Mouse (Mus musculus) adrenal gland, adult (tissue): ENCODE results near the gene Tsga10.

Source experiments
- DNase-seq, 2 experiments: peaks; one replicate each; pipeline ENCODE4 v3.0.0; 2022 to 2023; ENCODE audit warnings: low spot score in 1 of 2; ENCODE audit not compliant: inconsistent age in 2 of 2

Tsga10 gene

DNA sequence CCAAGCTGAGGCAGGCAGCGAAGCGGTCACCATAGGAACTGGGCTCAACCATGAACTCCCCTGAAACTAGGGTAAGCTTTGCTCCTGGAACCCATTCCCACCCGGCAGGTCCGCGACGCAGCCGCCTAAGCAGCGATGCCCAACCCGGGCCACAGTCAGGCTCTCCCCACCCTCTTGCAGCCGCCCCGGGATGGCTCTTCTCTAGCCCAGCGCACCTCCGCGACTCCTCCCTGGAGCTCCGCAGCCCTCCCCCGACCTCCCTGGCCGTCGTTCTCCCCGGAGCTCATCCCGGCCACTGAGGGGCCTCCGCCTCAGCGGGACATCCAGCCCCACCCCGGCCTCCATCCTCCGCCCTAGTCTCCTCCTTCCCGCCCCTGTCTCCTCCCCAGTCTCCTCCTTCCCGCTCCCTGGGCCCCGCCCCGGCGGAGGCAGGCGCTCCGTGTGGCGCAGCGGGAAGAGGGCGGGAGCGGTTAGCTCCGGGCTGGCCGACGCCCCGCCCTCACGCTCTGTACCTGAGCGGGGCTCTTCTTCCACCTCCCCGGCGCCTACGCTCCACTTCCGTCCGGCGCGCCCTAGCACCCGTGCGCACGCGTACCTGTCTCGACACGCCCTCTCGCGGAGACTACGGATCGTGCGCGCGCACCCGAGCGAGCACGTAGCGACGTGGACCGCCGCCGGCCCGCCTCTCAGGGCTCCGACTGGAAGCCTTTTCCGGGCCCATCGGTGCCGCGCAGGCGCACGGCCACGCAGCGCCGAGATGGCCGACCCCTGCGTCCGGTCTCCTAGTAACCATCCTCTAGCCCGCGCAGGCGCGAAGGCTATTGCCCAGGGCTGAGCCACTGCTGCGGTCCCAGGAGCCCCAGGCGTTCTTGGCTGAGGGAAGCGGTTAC, 1.5 kb downstream of the Tsga10 start:
- DNase-seq: peak; percentile 100

DNA sequence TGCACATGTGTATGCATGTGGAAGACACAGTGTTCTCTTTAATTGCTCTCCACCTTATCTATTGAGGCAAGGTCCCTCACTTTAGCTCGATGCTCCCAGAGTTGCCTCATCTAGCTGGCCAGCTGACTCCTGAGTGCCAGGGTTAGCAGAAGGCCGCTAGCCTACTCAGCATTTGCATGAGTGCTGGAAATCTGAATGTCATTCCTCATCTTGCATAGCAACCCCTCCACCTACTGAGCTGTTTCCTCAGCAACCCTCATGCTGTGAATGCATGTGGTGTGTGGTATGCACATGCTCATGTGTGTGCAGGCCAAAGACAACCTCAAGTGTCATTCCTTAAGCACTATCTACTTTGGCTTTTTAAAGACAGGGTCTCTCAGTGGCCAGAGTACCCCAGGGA, 15.5 kb downstream of the Tsga10 start:
- DNase-seq: peak in 1 of 2 experiments; percentile 36

DNA sequence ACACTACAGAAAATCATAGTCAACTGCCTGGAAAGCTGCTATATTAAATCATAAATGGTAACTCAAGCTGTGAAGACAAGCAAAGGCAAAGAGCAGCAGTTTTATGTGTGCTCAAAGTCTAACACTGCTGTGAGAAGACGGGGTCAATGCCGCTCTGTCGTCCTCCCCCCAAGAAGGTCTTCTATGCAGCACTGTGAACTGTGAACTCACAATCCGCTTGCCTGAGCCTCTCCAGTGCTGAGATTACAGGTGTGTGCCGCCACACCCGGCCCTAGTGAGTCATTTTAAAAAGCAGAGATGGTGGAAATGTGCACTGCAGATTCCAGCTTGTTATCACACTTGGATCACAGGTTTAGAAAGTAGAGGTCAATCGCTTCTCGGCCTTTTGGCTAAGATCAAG, 19.4 kb downstream of the Tsga10 start:
- no peak for DNase-seq

DNA sequence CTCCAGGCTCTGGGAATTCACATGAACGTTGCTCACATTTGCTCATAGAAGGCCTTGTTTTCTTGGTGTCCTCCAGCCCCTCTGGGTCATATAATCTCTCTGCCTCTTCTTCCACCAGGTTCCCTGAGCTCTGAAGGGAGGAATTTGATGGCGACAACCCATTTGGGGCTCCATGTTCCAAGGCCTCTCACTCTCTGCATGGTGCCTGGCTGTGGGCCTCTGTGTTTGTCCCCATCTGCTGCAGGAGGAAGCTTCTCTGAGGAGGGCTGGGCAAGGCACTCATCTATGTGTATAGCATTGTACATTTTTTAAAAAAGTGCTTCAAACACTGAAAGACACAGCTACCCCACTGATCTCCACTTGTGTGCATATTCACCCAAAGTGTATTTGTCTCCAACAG, 34.5 kb downstream of the Tsga10 start:
- no peak for DNase-seq

DNA sequence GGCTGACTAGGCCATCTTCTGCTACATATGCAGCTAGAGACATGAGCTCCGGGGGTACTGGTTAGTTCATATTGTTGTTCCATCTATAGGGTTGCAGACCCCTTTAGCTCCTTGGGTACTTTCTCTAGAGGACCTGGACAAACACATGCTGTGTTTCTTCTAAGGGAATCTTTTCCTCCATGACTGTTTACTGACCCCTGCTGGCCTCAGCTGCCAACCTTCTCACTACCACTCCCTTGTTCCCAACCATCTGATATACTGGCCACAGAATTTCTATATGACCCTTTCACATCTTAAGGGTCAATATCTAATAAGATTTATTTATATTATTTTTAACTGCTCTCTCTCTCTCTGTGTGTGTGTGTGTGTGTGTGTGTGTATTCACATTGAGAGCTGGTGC, 63.9 kb downstream of the Tsga10 start:
- peak in 1 of 2 experiments; percentile 50 for DNase-seq

DNA sequence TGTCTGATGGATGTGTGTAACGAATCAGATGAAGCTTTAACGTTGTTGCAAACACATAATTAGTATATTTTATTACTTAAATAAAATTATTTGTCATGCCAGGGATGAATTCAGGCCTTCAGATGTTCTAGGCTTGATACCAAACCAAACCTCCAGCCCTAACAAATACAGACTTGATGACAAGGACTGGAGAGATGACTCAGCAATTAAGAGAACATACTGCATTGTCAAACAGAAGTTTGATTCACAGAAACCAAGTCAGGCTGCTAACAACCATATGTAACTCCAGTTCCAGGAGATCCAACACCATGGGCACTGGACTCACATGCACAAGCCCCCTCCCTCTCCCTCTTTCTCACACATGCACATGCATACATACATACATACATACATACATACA, 65.9 kb downstream of the Tsga10 start:
- no peak for DNase-seq

DNA sequence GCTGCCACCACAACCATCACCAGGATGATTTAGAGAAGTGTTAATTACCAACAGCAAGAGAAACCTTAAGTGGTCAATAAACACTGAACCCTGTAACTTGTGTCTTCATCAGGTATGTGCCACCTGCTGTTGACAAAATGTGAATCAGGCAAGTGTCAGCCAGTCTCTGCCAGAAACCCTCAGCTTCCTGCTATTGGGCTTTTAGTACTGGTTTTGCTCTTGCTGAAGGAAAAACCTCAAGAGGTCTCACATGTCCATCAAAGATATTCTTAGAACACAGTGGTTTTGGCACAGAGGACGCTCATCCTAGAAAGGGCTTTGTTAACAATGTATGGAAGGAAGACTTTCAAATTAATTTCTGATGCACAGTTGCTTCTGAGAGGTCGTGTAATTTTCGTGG, 66.7 kb downstream of the Tsga10 start:
- DNase-seq: no peak

DNA sequence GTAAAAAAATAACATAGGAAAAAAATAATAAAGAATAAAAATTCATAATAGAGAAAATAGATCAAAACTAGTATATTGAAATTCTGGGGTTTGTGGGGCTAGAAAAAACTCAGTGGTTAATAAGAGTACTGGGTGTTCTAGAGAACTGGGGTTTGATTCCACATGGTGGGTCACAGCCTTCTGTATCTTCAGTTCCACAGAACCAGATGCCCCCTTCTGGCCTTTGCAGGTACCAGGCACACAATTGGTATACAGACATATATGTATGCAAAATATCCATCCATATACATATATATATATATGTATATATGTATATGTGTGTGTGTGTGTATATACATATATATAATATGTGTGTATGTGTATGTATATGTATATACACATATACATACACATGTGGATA, 106.8 kb downstream of the Tsga10 start:
- DNase-seq: no peak

DNA sequence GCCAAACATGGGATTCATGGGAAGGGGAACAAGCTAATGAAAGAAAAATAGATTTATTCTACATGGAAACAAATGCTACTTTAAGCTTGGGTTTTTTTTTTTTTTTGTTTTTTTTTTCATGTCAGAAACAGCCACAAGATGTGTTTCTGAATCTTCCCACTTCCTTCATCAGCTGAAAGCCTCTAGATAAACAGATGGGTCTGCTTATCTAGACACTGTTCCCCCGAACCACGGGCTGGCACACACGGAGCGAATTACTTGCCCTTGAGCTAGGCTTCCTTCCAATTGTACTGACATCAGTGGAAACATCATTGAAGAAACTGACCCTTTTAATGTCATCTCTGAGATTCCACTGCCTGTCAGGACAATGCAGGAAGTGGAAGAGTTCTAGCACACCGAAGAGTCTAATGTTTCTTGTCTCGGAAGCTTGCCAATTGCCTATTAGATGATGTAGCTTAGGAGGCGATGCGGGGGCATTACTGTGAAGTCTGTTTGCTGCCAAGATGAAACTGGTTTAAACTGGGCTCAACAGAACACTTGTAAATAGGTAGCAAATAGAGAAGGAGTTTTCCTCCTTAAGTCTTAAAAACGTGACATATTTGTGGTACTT, 121.5 kb downstream of the Tsga10 start:
- no peak for DNase-seq

DNA sequence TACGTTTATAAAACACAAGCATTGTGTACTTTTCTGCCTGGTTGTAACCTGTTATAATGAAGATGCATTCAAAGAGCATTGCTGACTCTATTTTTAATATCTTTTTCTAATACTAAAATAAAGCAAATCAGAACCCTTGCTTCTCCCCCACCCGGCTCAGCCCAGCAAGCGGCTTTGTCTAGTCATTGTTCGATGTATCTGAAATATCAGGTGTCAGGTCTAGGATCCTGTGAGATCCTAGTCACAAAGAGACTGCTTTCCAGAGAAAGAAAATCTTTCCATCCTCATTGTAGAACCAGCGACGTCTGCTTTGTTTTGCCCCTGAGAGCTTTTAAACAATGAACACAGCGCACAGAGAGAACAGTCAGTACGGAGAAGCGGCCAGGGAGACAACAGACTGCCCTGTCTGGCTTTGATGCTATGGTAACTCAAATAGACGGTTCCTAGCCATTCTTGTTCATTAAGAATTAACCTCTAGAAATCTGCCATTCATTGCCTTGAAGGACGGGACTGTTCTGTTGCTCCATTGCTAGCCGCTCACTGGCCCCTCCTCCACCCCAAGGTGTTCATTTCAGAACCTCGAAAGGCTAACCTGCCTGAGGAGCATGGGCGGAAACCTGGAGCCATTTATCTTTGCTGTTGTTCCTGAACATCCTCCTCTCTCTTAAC, 123.5 kb downstream of the Tsga10 start:
- DNase-seq: no peak

DNA sequence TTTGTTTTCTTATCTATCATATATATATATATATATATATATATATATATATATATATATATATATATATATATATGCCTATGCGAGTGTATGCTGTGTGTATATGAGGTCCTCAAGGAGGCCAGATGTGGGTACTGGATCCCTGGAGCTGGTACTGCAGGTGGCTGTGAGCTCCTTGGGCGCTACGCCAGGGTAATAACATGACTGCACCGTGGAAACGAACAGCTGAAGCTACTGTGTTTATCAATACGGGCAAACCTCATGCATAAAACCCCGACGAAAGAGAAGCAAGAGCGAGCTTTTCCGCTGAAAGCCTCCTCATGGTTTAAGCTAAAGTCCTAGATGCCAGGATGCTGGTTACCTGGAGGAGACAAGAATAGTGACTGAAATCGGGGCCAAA, 124.1 kb downstream of the Tsga10 start:
- no peak for DNase-seq

DNA sequence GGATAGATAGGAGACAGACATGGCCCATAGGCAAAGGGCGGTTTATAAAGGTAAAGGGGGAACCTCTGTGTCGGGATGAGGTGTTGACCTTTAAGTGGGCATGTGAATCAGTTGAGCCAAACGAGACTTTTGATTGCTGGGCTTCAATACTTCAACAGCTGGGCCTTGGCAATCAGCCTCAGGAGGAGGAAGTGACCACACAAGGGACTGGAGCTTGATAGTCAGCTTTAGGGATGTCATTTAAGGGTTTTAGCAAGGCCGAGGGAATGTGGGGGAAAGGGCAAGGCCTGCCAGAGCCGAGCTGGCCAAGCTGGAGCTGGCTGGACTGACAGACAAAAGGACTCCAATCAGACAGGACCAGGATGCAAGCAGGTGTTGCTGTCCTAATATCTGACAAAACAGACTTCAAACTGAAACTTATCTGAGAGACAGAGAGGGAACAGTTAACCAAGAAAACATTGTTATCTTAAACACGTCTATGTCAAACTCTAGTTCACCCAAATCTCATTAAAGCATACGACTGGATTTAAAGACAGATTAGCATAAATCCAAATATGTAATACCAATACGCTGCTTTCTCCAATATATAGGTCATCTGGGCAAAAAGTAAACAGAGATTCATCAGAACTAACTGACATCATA, 125.9 kb downstream of the Tsga10 start:
- no peak for DNase-seq

DNA sequence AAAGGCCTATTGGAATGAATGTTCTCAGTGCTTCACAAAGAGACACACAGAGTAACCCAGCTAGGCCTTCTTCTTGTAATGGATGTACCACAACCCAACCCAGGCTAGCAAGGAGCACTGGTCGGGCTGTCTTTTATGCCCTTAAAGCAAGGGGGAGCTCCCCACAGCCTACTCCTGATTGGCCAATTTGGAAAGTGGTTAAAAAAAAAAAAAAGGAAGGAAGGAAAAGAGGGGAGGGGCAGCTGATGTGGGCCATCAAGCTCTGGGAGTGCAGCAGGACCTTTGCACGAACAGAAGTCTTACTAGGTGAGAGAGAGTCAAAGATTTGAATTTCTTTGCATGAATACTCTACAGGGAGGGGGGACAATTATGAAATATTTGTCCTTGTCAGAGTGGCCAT, 127.3 kb downstream of the Tsga10 start:
- DNase-seq: no peak

DNA sequence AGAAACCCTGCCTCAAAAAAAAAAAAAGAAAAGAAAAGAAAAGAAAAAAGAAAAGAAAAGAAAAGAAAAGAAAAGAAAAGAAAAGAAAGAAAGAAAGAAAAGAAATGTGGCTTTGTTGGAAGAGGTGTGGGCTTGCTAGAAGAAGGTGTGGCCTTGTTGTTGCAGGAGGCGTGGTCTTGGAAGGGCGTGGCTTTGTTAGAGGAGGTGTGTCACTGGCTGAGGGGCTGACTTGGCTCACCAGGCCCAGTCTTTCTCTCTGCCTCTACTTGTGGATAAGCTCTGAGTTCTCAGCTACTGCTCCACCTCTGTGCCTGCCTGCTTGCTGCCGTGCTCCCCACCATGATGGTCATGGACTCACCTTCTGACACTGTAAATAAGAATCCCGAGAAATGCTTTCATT, 129.2 kb downstream of the Tsga10 start:
- no peak for DNase-seq

DNA sequence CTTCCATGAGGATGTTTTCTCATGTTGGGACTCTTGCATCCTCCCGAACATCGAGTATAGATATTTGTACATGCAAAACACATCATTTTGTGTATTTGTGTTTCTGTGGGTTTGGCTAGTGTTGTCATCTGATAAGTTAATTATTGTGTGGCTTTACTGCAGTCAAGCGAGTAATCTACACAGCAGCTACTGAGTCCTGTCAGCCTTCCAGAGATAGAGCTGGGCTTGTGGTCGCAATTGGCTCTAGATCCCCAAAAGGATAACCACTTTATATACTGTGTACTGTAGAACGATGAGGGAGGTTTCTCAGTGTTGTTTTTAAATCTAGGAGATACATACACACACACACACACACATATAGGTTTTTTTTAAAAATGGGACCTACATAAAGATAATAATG, 130.3 kb downstream of the Tsga10 start:
- no peak for DNase-seq

DNA sequence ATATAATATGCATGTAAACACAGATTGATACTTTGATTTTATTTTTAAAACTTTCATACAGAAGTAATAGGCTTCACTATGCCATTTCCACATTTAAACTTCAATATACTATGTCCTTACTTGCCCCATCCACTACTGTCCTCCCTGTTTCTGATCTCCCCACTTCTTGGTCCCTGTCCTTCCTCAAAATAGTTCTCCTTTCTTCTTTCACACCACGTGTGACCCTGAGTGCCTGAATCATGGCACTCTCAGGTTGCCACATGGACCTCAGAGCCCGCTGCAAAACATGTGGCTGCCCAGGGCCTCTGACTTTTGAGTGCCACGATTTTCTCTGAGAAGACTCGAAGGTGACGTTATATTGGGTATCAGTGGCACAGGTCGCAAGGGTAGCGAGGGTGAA, 131.4 kb downstream of the Tsga10 start:
- DNase-seq: no peak

DNA sequence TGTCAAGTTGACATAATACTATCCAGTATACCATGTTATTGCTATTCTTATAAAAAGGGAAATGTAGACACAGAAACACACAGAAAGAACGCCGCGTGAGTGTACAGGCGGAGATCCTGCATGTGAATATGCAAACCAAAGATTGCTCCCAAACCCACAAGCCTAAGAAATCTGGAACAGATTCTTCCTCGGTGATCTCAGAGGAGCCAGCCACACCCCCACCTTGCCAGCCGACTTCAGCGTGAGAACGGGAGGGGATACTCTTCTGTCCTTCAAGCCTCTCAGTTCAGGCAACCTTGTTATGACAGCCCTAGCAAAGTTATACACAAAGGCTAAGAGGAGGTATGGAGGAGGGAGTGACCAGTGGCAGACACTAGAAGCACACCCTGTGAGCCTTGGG, 136.9 kb downstream of the Tsga10 start:
- no peak for DNase-seq

DNA sequence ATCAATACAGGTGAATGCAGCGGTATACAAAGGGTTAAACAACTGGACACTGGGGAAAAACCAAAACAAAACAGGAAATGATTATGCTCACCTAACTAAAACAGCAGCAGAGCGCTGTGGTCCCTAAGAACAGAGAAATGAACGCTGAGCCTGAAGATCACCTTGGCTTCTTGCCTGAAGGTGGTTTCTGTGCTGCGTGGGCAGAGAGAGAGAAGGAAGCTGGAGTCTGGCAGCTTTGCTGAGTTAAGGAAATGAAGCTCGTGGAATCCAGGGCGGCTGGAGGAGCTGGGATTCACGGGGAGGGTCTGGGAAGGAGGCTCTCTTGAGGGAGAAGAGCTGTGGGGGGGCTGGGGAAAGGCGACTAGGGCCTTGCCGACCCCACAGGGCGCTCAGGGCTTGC, 138.2 kb downstream of the Tsga10 start:
- no peak for DNase-seq

DNA sequence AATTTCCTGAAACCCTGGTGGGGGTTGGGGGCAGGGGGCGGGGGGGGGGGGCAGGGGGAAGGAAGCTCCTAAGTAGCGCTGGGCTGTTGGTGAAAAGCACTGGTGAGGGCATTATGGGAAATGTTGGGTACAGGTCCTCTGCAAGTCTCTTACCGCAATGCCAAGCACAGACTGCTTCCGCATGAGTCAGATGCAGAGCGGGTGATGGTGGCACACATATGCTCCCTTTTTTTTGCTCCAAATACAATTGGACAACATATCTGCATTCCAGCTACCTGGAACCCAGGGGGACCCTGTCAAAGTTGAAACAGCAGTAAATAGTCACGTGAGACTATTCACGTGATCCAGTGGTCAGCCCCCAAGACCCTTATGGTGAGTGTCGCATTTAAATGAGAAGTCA, 139.0 kb downstream of the Tsga10 start:
- DNase-seq: no peak

DNA sequence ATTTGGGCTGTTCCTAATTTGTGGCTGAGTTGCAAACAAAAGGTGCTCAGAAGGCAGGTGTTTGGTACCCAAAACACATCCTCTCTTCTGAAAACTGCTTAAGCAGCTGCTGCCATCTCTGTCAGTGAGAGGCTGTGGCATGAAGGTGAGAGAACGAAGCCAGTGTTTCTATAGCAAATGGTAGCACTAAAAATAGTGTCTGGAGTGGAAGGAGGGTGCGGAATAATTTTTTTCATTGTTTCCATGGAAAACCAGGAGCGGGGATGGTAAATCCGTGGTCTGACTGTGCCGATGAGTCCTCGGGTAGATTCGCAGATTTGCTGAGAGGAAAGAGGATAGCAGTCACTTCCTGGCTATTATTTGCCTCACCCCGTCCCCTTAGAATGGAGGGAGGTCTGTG, 139.8 kb downstream of the Tsga10 start:
- no peak for DNase-seq

DNA sequence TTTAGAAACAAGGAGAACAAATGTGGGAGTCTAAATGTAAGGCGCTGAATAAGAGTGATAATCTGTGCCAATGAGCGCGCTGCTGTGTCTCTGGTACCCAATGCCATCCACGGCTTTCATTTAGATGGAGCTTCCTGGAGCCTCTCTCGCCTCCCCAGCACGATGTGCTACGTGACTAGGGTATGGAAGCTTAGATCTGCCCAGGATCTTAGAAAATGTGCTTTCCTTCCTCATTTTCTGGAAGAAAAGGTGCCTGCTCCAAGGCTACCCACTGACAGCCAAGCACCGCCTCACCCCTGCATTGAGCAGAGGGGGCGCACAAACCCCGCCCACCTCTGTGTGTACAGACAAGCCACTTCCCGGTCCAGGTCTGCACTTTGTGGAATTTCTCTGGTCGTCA, 140.3 kb downstream of the Tsga10 start:
- DNase-seq: no peak

DNA sequence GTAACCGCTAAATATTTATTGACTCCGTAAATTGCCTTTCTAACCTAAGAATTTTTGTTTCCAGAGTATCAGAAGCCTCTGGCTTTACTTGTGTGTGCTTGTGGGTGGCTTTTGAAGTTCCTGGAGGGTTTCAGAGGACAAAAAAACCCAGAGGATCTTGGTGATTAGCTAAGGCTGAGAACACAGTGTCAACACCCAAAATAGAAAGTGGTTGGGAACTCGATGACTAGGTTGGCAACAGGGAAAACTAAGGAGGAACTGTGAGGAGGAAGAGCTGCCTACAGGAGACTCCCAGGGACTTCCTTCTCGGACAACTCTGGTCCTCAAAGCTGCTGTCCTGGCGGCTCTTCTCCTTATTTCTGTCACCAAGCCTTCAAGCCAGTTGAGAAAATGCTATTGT, 145.1 kb downstream of the Tsga10 start:
- DNase-seq: no peak
